Mouse (Mus musculus): ENCODE results near the gene Ubr4. TPM values are rescaled to one million over a fixed set of nuclear protein-coding genes. Genes with fewer than 3 reads are reported as not detected.

Gene Ubr4
- polyA plus RNA-seq, 2 experiments = 86.6 to 159 TPM

- no peak for TF ChIP-seq POLR2A (IDR thresholded peaks at IDR 0.05; ENCODE audit: borderline replicate concordance, extremely low read depth, insufficient read depth, insufficient read length)
- no peaks in the 10 kb centered on the region for H3K27me3 ChIP-seq (ENCODE audit: control insufficient read depth, insufficient read depth, low read length)
- H3K36me3 ChIP-seq (ENCODE audit: control insufficient read depth, insufficient read depth, low read length) = peaks cover 100% of the 10 kb centered on the region
- DNase-seq (ENCODE audit: low spot score) = peak; percentile 65
- H3K9me3 ChIP-seq (ENCODE audit: control insufficient read depth, low read length) = no peaks in the 10 kb centered on the region
- H3K4me2 ChIP-seq (replicated peaks; ENCODE audit: low read depth, low read length, severe bottlenecking) = no peak overlapping the region
- WGBS = 50% methylated on average over 15 of the region's 15 CpGs
- no peak overlapping the region for H3K4me3 ChIP-seq (replicated peaks; ENCODE audit: low read length)
- H3K27ac ChIP-seq (replicated peaks; ENCODE audit: low read depth, low read length) = no peak overlapping the region
- no peak overlapping the region for H3K9ac ChIP-seq (ENCODE audit: low read depth, low read length, severe bottlenecking)
- 0 out of 2 replicates have a peak, but pooled peaks have one; percentile 23 for ATAC-seq (ENCODE audit: low FRiP score, low read depth)
- H3K4me1 ChIP-seq (ENCODE audit: control insufficient read depth, insufficient read depth, low read length) = no peaks in the 10 kb centered on the region
These were observed 77.8 kb downstream of the Ubr4 start for GRCm38 (mm10) chr4:139430176-139430575.

DNA sequence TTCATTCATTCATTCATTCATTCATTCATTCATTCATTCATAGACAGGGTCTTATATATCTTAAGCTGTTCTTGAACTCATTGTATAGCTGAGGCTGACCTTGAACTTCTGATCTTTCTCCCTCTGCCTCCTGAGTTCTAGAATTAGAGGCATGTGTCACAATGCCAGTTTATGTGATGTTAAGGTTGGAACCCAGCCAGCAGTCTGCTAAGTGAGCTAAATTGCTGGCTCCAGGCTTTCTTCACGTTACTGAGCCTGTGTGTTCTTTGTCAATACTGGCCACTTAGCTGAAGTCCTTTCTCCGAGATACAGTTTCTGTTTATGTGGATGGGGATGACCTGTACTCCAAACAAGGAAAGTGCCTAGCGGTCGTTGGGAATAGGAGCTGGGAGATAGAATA, 78.5 kb downstream of the Ubr4 start:
- Histone ChIP-seq H3K27ac (replicated peaks; ENCODE audit: low read depth, low read length) (no peak overlapping the region), H3K4me2 (replicated peaks; ENCODE audit: low read depth, low read length, severe bottlenecking) (no peak overlapping the region), H3K4me1 (ENCODE audit: control insufficient read depth, insufficient read depth, low read length) (no peaks in the 10 kb centered on the region), H3K4me3 (replicated peaks; ENCODE audit: low read length) (no peak overlapping the region), H3K9ac (ENCODE audit: low read depth, low read length, severe bottlenecking) (no peak overlapping the region), H3K36me3 (ENCODE audit: control insufficient read depth, insufficient read depth, low read length) (peaks cover 100% of the 10 kb centered on the region), H3K9me3 (ENCODE audit: control insufficient read depth, low read length) (no peaks in the 10 kb centered on the region), H3K27me3 (ENCODE audit: control insufficient read depth, insufficient read depth, low read length) (no peaks in the 10 kb centered on the region)
- no peak for ATAC-seq (ENCODE audit: low FRiP score, low read depth)
- no peak for DNase-seq (ENCODE audit: low spot score)
- WGBS = 77% methylated on average over 4 of the region's 4 CpGs
- TF ChIP-seq POLR2A (IDR thresholded peaks at IDR 0.05; ENCODE audit: borderline replicate concordance, extremely low read depth, insufficient read depth, insufficient read length) = no peak

GRCm38 (mm10) chr4:139432966-139433765, 80.8 kb downstream of the Ubr4 start:
- DNase-seq (ENCODE audit: low spot score) (no peak), ATAC-seq (ENCODE audit: low FRiP score, low read depth) (no peak)
- Histone ChIP-seq H3K4me1 (ENCODE audit: control insufficient read depth, insufficient read depth, low read length) (no peaks in the 10 kb centered on the region), H3K27me3 (ENCODE audit: control insufficient read depth, insufficient read depth, low read length) (no peaks in the 10 kb centered on the region), H3K9ac (ENCODE audit: low read depth, low read length, severe bottlenecking) (no peak overlapping the region), H3K36me3 (ENCODE audit: control insufficient read depth, insufficient read depth, low read length) (peaks cover 100% of the 10 kb centered on the region), H3K4me2 (replicated peaks; ENCODE audit: low read depth, low read length, severe bottlenecking) (no peak overlapping the region), H3K27ac (replicated peaks; ENCODE audit: low read depth, low read length) (no peak overlapping the region), H3K4me3 (replicated peaks; ENCODE audit: low read length) (no peak overlapping the region), H3K9me3 (ENCODE audit: control insufficient read depth, low read length) (no peaks in the 10 kb centered on the region)
- WGBS = 87% methylated on average over 15 of the region's 15 CpGs
- TF ChIP-seq POLR2A (IDR thresholded peaks at IDR 0.05; ENCODE audit: borderline replicate concordance, extremely low read depth, insufficient read depth, insufficient read length) = no peak

GRCm38 (mm10) chr4:139441244-139441643, 88.8 kb downstream of the Ubr4 start:
- no peak for ATAC-seq (ENCODE audit: low FRiP score, low read depth)
- Histone ChIP-seq H3K4me3 (replicated peaks; ENCODE audit: low read length) (no peak overlapping the region), H3K4me2 (replicated peaks; ENCODE audit: low read depth, low read length, severe bottlenecking) (no peak overlapping the region), H3K27ac (replicated peaks; ENCODE audit: low read depth, low read length) (no peak overlapping the region), H3K9me3 (ENCODE audit: control insufficient read depth, low read length) (no peaks in the 10 kb centered on the region), H3K36me3 (ENCODE audit: control insufficient read depth, insufficient read depth, low read length) (peaks cover 99% of the 10 kb centered on the region), H3K4me1 (ENCODE audit: control insufficient read depth, insufficient read depth, low read length) (no peaks in the 10 kb centered on the region), H3K27me3 (ENCODE audit: control insufficient read depth, insufficient read depth, low read length) (no peaks in the 10 kb centered on the region), H3K9ac (ENCODE audit: low read depth, low read length, severe bottlenecking) (no peak overlapping the region)
- no peak for DNase-seq (ENCODE audit: low spot score)
- no peak for TF ChIP-seq POLR2A (IDR thresholded peaks at IDR 0.05; ENCODE audit: borderline replicate concordance, extremely low read depth, insufficient read depth, insufficient read length)
- WGBS = 84% methylated on average over 5 of the region's 5 CpGs

GRCm38 (mm10) chr4:139441806-139442205, 89.4 kb downstream of the Ubr4 start:
- no peak for ATAC-seq (ENCODE audit: low FRiP score, low read depth)
- Histone ChIP-seq H3K9ac (ENCODE audit: low read depth, low read length, severe bottlenecking) (no peak overlapping the region), H3K27ac (replicated peaks; ENCODE audit: low read depth, low read length) (no peak overlapping the region), H3K4me3 (replicated peaks; ENCODE audit: low read length) (no peak overlapping the region), H3K4me2 (replicated peaks; ENCODE audit: low read depth, low read length, severe bottlenecking) (no peak overlapping the region), H3K4me1 (ENCODE audit: control insufficient read depth, insufficient read depth, low read length) (no peaks in the 10 kb centered on the region), H3K9me3 (ENCODE audit: control insufficient read depth, low read length) (no peaks in the 10 kb centered on the region), H3K36me3 (ENCODE audit: control insufficient read depth, insufficient read depth, low read length) (peaks cover 99% of the 10 kb centered on the region), H3K27me3 (ENCODE audit: control insufficient read depth, insufficient read depth, low read length) (no peaks in the 10 kb centered on the region)
- WGBS = 87% methylated on average over 4 of the region's 4 CpGs
- TF ChIP-seq POLR2A (IDR thresholded peaks at IDR 0.05; ENCODE audit: borderline replicate concordance, extremely low read depth, insufficient read depth, insufficient read length) = no peak
- DNase-seq (ENCODE audit: low spot score) = no peak

Data from limb, embryonic 14.5 days (tissue).